Mouse (Mus musculus) liver, adult 2 months (tissue): Measurements from ENCODE around the gene Ciz1.

Experiments used
- CTCF ChIP-seq: fragments of 200-500 bp; IDR thresholded peaks from 2 replicates; pipeline ENCODE4 v1.5.1; 2011; ENCODE audit warnings: low read depth, low read length, control low read depth
- POLR2A ChIP-seq: fragments of 200-500 bp; IDR thresholded peaks from 2 replicates; pipeline ENCODE4 v1.6.1; 2011; ENCODE audit warnings: low read length, control low read depth; ENCODE audit not compliant: insufficient read depth; ENCODE audit errors: extremely low read depth

- TF ChIP-seq CTCF (no peak), POLR2A (no peak)
Measured at GRCm38 (mm10) chr2:32381141-32381774, 29.1 kb downstream of the Ciz1 start.
